In the genomic region with DNA sequence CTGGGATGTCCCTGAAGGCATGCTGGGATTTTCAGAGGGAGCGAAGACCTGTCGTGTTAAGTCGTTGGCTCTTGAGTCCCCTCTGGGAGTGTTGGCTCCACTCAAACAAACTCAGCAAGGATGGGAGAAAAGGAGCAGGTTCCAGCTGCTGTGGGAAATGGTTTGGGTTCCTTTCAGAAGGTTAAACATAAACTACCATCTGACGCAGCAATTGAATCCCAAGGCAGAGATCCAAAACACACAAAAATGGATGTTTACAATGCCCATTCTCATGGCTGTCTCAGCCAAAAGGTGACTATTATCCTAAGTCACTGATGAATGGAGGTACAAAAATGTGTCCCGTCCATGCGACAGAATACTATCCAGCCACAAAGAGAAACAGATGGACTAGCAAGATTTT, we compare ENCODE assay signal across 35 mouse cellular contexts. TPM values are rescaled to one million over a fixed set of nuclear protein-coding genes. Genes with fewer than 3 reads are reported as not detected.
DNase-seq lines count a peak whose midpoint lies in the region; ATAC-seq and TF ChIP-seq lines count a peak whose summit lies in the region.
"Had no signal": no experiment of that assay in that cellular context is flagged by ENCODE, and none has a peak within 500 bp of the region (broad histone marks: within the 10 kb centered on the region; RNA-seq: fewer than 3 reads in every experiment).

No protein-coding gene starts in this region.

- H3K9me3 ChIP-seq in kidney, embryonic 15.5 days (replicated peaks) = no peaks in the 10 kb centered on the region
- H3K9me3 ChIP-seq in midbrain, embryonic 13.5 days = no peaks in the 10 kb centered on the region
- H3K9me3 ChIP-seq: embryonic facial prominence, embryonic 12.5 days; forebrain, embryonic 15.5 days; G1E; hindbrain, embryonic 10.5 days; hindbrain, embryonic 15.5 days had no signal

- POLR2A ChIA-PET in Patski (lab: Charles Lee) = no interaction called here

- H3K79me2 ChIP-seq in liver, adult 2 months (ENCODE audit: control insufficient read depth, insufficient read depth, low read length) = peaks cover 17% of the 10 kb centered on the region; the same call in 1 of the 2 replicates

- 75% methylated on average over 6 of the region's 6 CpGs for WGBS in kidney, embryonic 15.5 days
- WGBS in liver, adult 2 months = 25% methylated on average over 6 of the region's 6 CpGs
- WGBS in large intestine, adult 2 months = 24% methylated on average over 6 of the region's 6 CpGs
- WGBS in midbrain, embryonic 13.5 days = 85% methylated on average over 6 of the region's 6 CpGs

- peaks cover 19% of the 10 kb centered on the region for H3K27me3 ChIP-seq in kidney, embryonic 15.5 days
- H3K27me3 ChIP-seq in liver, adult 2 months (ENCODE audit: control insufficient read depth, insufficient read depth, low read length) = no peaks in the 10 kb centered on the region
- no peaks in the 10 kb centered on the region for H3K27me3 ChIP-seq in Patski
- H3K27me3 ChIP-seq in midbrain, embryonic 13.5 days = peaks cover 32% of the 10 kb centered on the region
- H3K27me3 ChIP-seq: forebrain, embryonic 15.5 days had no signal

- H3K9ac ChIP-seq in kidney, embryonic 15.5 days = no peak overlapping the region
- peak overlapping the region; percentile 72 for H3K9ac ChIP-seq in liver, adult 2 months (ENCODE audit: low read depth, low read length)
- H3K9ac ChIP-seq in midbrain, embryonic 13.5 days (replicated peaks) = no peak overlapping the region
- H3K9ac ChIP-seq: embryonic facial prominence, embryonic 12.5 days; forebrain, embryonic 15.5 days; hindbrain, embryonic 15.5 days had no signal

- no peak for TF ChIP-seq CTCF in liver, adult 2 months (IDR thresholded peaks at IDR 0.05; ENCODE audit: low read depth, low read length)
- TF ChIP-seq CTCF in Patski (IDR thresholded peaks at IDR 0.05) = no peak

- H3K4me2 ChIP-seq in kidney, embryonic 15.5 days = no peak overlapping the region
- H3K4me2 ChIP-seq in midbrain, embryonic 13.5 days (replicated peaks) = no peak overlapping the region
- H3K4me2 ChIP-seq: embryonic facial prominence, embryonic 12.5 days; forebrain, embryonic 15.5 days; hindbrain, embryonic 15.5 days had no signal

- in situ Hi-C loops in Patski (cut with MboI; ENCODE audit: low pct_unique_long_range_greater_than_20kb) = no loop called here

- H3K27ac ChIP-seq in kidney, embryonic 15.5 days = no peak overlapping the region
- peak overlapping the region; percentile 96 for H3K27ac ChIP-seq in liver, adult 2 months (replicated peaks; ENCODE audit: insufficient read depth, low read depth, low read length)
- H3K27ac ChIP-seq in midbrain, embryonic 13.5 days = no peak overlapping the region
- H3K27ac ChIP-seq: embryonic facial prominence, embryonic 12.5 days; forebrain, embryonic 15.5 days; hindbrain, embryonic 10.5 days; hindbrain, embryonic 15.5 days; kidney, postnatal 0 days; macrophage had no signal

- H3K36me3 ChIP-seq in kidney, embryonic 15.5 days = no peaks in the 10 kb centered on the region
- H3K36me3 ChIP-seq in liver, adult 2 months (ENCODE audit: control insufficient read depth, insufficient read depth, low read length) = no peaks in the 10 kb centered on the region
- H3K36me3 ChIP-seq in midbrain, embryonic 13.5 days = no peaks in the 10 kb centered on the region
- H3K36me3 ChIP-seq: embryonic facial prominence, embryonic 12.5 days; forebrain, embryonic 15.5 days; G1E; hindbrain, embryonic 10.5 days; hindbrain, embryonic 15.5 days had no signal

- no peak for TF ChIP-seq POLR2A in liver, adult 2 months (IDR thresholded peaks at IDR 0.05; ENCODE audit: extremely low read depth, insufficient read depth, low read length)

- DNase-seq in kidney, adult 11 months = peak; percentile 50
- DNase-seq in liver, adult 2 months (ENCODE audit: extremely low read depth, low read depth, low spot score) = peak; percentile 98
- DNase-seq in liver (no peak), Patski (ENCODE audit: low read depth, low spot score) (peak; percentile 57)
- peak; percentile 62 for DNase-seq in large intestine, adult 2 months (ENCODE audit: low read depth, low spot score)
- DNase-seq: adrenal gland, postnatal 14 days; cerebellum, adult 11 months; cerebellum, adult 9-10 months; cerebellum, postnatal 36 days; gastrocnemius, postnatal 14 days; heart, postnatal 14 days; layer of hippocampus, postnatal 36 days; left cerebral cortex, postnatal 4 days; lung, adult 2 months; lung, postnatal 10 days; midbrain, embryonic 14.5 days; right cerebral cortex, adult 18-20 months; spleen, adult 18-20 months; thymus, postnatal 4 days had no signal

- H3K4me3 ChIP-seq in kidney, embryonic 15.5 days (replicated peaks) = no peak overlapping the region
- peak overlapping the region; percentile 70 for H3K4me3 ChIP-seq in liver, adult 2 months (ENCODE audit: insufficient read depth, low read depth, low read length)
- no peak overlapping the region for H3K4me3 ChIP-seq in midbrain, embryonic 13.5 days (replicated peaks)
- H3K4me3 ChIP-seq: embryonic facial prominence, embryonic 12.5 days; forebrain, embryonic 15.5 days; hindbrain, embryonic 10.5 days; hindbrain, embryonic 15.5 days had no signal

- CTCF ChIA-PET in Patski (lab: Charles Lee) = no interaction called here

- ATAC-seq in kidney, embryonic 15.5 days (replicated peaks; ENCODE audit: low FRiP score) = no peak
- peak; percentile 24 for ATAC-seq in Patski
- no peak for ATAC-seq in midbrain, embryonic 13.5 days
- ATAC-seq: forebrain, embryonic 15.5 days; inflammation-experienced regulatory T-cells, adult 6 months had no signal

- peaks cover 18% of the 10 kb centered on the region for H3K4me1 ChIP-seq in kidney, embryonic 15.5 days
- peaks cover 44% of the 10 kb centered on the region for H3K4me1 ChIP-seq in liver, adult 2 months (ENCODE audit: control insufficient read depth, insufficient read depth, low read length)
- peaks cover 21% of the 10 kb centered on the region for H3K4me1 ChIP-seq in midbrain, embryonic 13.5 days (replicated peaks)

RNA-seq across cellular contexts. Expression of a gene that starts 4.0 kb away (rescaled TPM):
- polyA plus RNA-seq in kidney, embryonic 15.5 days (2015; fragmentation: Nextera tagmentation; extraction: Ambion mirVana) = 3.1 and 3.2 TPM in 2 replicates
- 236 and 490 TPM in 2 replicates for total RNA-seq in liver, adult 2 months (2014; rRNA removed)
- 782 and 968 TPM in 2 replicates for polyA plus RNA-seq in liver, adult 2 months (2012; rRNA removed)
- polyA plus RNA-seq in Patski (2021) = 17.4 TPM
- polyA plus RNA-seq in large intestine, adult 2 months (2012; rRNA removed) = 2.9 and 3.0 TPM in 2 replicates
- 3.3 and 3.6 TPM in 2 replicates for polyA plus RNA-seq in midbrain, embryonic 13.5 days (2015; fragmentation: Nextera tagmentation; extraction: Ambion mirVana)
- total RNA-seq: monocyte, adult 5-6 weeks had no signal
- polyA plus RNA-seq: G1E, macrophage had no signal

RNA-seq across cellular contexts. Expression of a gene that starts 25.7 kb away (rescaled TPM):
- polyA plus RNA-seq in kidney, embryonic 15.5 days (2015; fragmentation: Nextera tagmentation; extraction: Ambion mirVana) = 335 and 336 TPM in 2 replicates
- total RNA-seq in liver, adult 2 months (2014; rRNA removed) = 53.5 and 57.1 TPM in 2 replicates
- polyA plus RNA-seq in liver, adult 2 months (2012; rRNA removed) = 40.4 and 42.7 TPM in 2 replicates
- polyA plus RNA-seq in Patski (2021) = 167 TPM
- polyA plus RNA-seq in large intestine, adult 2 months (2012; rRNA removed) = 62.0 and 65.5 TPM in 2 replicates
- 269 and 274 TPM in 2 replicates for polyA plus RNA-seq in midbrain, embryonic 13.5 days (2015; fragmentation: Nextera tagmentation; extraction: Ambion mirVana)

RNA-seq across cellular contexts. Expression of a gene that starts 44.6 kb away (rescaled TPM):
- polyA plus RNA-seq in kidney, embryonic 15.5 days (2015; fragmentation: Nextera tagmentation; extraction: Ambion mirVana) = 0.38 TPM in 1 of 2 replicates, not detected in the other
- not detected in 2 replicates for total RNA-seq in liver, adult 2 months (2014; rRNA removed)
- not detected in 2 replicates for polyA plus RNA-seq in liver, adult 2 months (2012; rRNA removed)
- not detected for polyA plus RNA-seq in Patski (2021)
- polyA plus RNA-seq in large intestine, adult 2 months (2012; rRNA removed) = 0.21 TPM in 1 of 2 replicates, not detected in the other
- polyA plus RNA-seq in midbrain, embryonic 13.5 days (2015; fragmentation: Nextera tagmentation; extraction: Ambion mirVana) = not detected in 2 replicates
- total RNA-seq: adrenal gland, postnatal 14 days; G1E; gastrocnemius, postnatal 14 days; granulocyte monocyte progenitor cell, adult 5-6 weeks; heart, postnatal 14 days; megakaryocyte-erythroid progenitor cell, adult 5-6 weeks; monocyte, adult 5-6 weeks had no signal
- polyA plus RNA-seq: forebrain, embryonic 15.5 days; G1E; heart, embryonic 14.5 days; hindbrain, embryonic 10.5 days; inflammation-experienced regulatory T-cells, adult 6 months; macrophage; midbrain, embryonic 14.5 days; neural tube, embryonic 11.5 days; testis, adult 2 months had no signal

Comparison
In these comparisons a context has a peak if more than half of its experiments do, and no peak if none do; other contexts are left out.
1. RNA of a gene that starts 4.0 kb away (polyA plus RNA-seq): 782 to 968 TPM in liver, adult 2 months; 17.4 TPM in Patski (single experiment), 3.3 to 3.6 TPM in midbrain, embryonic 13.5 days, 3.1 to 3.2 TPM in kidney, embryonic 15.5 days and 2.9 to 3.0 TPM in large intestine, adult 2 months; every median in the first group is over 10 times any median in the second.